Mouse (Mus musculus): Measurements from ENCODE around the gene Hacd1.

The Hacd1 gene

GRCm38 (mm10) chr2:13960136-13960535 is 95.8 kb downstream of the Hacd1 start:
- no peak for DNase-seq

- no peak for DNase-seq
Measured at GRCm38 (mm10) chr2:13956463-13956862, 99.5 kb downstream of the Hacd1 start.

GRCm38 (mm10) chr2:13938118-13938517 is 117.8 kb downstream of the Hacd1 start:
- no peak for DNase-seq

- DNase-seq, result no peak
Measured at GRCm38 (mm10) chr2:13935343-13935742, 120.6 kb downstream of the Hacd1 start.

- DNase-seq, result no peak
Measured at GRCm38 (mm10) chr2:13932253-13932652, 123.7 kb downstream of the Hacd1 start.

GRCm38 (mm10) chr2:13930724-13931123 is 125.2 kb downstream of the Hacd1 start:
- DNase-seq, result no peak

GRCm38 (mm10) chr2:13888568-13888967 is 167.4 kb downstream of the Hacd1 start:
- DNase-seq, result no peak

- no peak for DNase-seq
Measured at GRCm38 (mm10) chr2:13857461-13857860, 198.5 kb downstream of the Hacd1 start.

GRCm38 (mm10) chr2:13855510-13855909 is 200.4 kb downstream of the Hacd1 start:
- DNase-seq, result no peak

- DNase-seq, result no peak
Measured at GRCm38 (mm10) chr2:13836310-13836709, 219.6 kb downstream of the Hacd1 start.

- no peak for DNase-seq
Measured at GRCm38 (mm10) chr2:13834989-13835388, 220.9 kb downstream of the Hacd1 start.

- no peak for DNase-seq
Measured at GRCm38 (mm10) chr2:13816645-13817044, 239.3 kb downstream of the Hacd1 start.

- no peak for DNase-seq
Measured at GRCm38 (mm10) chr2:13808593-13808992, 247.3 kb downstream of the Hacd1 start.

GRCm38 (mm10) chr2:13808008-13808407 is 247.9 kb downstream of the Hacd1 start:
- no peak for DNase-seq

GRCm38 (mm10) chr2:13806120-13806519 is 249.8 kb downstream of the Hacd1 start:
- DNase-seq, result no peak

GRCm38 (mm10) chr2:13800639-13801038 is 255.3 kb downstream of the Hacd1 start:
- DNase-seq, result no peak

Data from cerebellum, adult 18-20 months (tissue).